Mouse (Mus musculus) monocyte, adult 5-6 weeks (primary cell): ENCODE measurements around the gene Ifi213. TPM values are rescaled to one million over a fixed set of nuclear protein-coding genes. Genes with fewer than 3 reads are reported as not detected.
"Not testable (repeated sequence)": the region's sequence is repeated elsewhere in the genome, so short reads cannot be mapped to it uniquely, and the experiment has no call there.

ENCODE experiments used
- ATAC-seq: fragments of 153-309, 156-312 bp; replicated peaks from 2 replicates; pipeline ENCODE4 v1.8.0; 2017; ENCODE audit warnings: mild to moderate bottlenecking; ENCODE audit not compliant: low TSS enrichment, insufficient number of reproducible peaks, severe bottlenecking, poor library complexity, low FRiP score
- total RNA-seq: library from RNA; stranded (forward); fragments of 200-1000, 200-491, 200-594 nt; gene quantifications from 3 replicates; pipeline ENCODE4 v1.2.3, GENCODE M21; 2017

Ifi213 gene
- 33.0 to 48.3 TPM (median 33.3 TPM) in 3 replicates for total RNA-seq

DNA sequence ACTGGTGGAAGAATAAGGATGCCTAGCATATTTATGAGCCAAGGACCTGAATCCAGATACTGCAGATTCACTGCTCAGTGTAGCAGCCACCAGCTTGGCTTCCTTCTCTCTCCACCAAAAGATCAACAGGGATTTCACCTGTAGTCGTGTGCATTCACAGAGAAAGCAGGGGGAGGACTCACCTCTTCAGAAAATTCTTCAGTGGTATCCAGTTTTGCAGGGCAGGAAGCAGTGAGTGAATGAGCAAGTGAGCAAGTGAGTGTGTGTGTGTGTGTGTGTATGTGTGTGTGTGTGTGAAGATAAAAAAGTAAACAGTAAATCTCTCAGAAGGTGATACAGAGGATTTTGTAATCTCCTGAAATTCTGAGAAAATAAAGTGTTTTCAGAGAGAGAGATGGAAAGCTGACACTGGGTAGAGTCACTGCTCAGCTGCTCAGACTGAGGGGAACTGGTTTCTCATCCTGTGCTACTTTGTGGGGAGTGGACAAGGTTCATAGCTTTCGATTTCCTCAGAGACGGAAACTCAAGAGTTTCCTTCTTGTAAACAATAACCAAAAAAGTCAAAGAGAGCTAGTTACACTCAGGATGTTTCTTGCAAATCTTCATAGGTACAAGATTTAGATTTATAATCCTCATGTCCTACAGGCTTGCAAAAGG lies at the start of gene Ifi213:
TSS of gene Ifi213 (minus strand) at position 437 of the 657 bp plus-strand sequence.
- ATAC-seq: not testable (repeated sequence)

DNA sequence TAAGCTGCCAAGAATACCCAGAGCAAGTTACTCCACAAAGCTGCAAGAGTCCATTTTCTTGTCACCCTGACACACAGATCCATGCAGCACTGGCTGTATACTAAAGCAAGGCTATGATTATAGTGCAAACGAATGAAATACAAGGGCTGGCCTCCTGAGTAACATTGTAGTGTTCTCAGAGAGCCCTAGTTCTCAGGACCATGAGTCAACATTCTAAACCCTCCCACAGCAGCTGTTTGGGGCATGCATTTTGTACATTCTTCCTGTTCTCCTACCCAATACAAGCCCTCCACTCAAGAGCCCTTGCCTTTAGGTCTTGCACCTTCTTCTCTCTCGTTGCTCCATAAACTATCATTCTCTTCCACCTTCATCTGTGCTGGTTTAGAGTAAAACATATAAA lies 46.3 kb upstream of the Ifi213 start:
- ATAC-seq: no peak

DNA sequence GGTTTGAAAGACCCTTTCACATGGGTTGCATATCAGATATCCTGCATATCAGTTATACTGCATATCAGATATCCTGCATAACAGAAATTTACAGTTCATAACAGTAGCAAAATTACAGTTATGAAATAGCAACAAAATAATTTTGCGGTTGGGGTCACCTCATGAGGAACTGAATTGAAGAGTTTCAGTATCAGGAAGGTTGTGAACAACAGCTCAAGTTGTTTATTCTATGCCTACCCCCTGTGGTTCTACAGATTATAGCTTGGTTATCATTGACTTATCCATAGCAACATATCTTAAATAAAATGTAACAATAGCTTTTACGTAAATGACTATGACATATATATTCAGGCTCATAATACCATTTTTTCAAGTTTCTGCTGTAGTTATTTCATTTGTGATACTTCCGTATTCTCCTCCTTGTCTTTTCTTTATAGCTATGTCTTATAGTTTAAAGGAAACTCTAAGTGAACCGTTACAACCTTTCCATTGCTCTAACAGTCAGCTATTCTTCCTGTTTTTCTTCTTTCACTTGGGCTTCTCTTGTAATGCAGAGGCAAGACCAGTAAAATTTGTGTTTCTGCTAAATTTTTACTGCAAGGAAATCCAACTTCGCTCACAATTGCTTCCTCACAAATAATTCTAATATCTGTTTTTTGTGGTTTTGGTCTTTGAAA lies 35.0 kb upstream of the Ifi213 start:
- ATAC-seq: no peak

DNA sequence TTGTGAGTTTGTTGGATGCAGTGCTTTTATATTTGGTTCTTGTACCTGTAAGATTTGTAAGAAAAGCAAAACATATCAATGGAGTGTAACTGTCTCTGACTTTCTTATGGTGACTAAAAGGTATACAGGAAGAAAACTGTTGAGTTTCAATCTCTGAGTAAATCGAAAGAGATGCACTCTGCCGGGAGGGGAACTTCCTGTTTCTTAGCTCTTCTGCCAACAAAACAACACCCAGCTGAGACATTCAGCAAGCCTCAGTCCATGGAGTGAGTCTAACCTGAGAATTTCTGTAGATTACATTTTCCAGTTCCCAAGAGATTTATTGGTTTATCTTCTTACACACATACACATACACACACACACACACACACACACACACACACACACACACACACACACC lies 31.5 kb upstream of the Ifi213 start, which contains the start of gene Ifi209:
TSS of gene Ifi209 (plus strand) at position 296 of the 400 bp plus-strand sequence.
- peak; percentile 77 for ATAC-seq

DNA sequence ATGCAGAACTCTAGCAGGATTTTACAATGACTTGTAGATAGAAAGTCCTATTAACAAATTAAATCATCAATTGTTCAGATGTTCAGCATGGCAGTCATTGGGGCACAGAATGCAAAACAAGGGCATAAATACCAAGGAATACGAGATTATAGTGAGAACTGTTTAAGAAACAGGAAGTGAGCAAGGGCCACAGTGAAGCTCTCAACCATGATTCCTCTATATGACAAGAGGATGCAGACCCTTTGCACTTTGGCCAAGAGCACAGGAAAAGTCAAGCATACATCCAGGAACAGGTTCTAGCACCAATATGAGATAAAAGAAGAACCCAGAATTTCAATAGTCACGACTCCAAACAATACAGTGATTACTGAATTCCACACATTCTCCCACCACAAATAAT lies 27.6 kb upstream of the Ifi213 start:
- no peak; the same call in 1 of the 2 replicates for ATAC-seq

DNA sequence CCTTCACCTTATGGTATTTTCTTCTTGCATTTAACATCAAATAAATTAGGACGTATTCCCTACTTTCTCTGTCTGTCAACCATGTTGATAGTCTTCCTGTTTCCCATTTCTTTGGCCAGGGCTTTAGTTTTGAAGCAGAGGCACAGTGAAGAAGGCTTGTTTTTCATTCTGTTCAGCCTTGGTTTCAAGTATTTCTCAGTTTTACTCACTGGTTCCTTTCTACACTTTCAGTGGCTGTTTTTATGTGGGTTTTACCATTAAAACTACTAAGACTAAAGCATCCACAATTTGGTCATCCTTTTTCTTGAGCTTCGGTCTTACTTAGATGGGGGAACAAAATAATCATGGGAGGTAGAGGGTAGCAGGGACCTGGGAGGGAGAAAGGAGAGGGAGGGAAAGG lies 25.0 kb upstream of the Ifi213 start:
- ATAC-seq: no peak

DNA sequence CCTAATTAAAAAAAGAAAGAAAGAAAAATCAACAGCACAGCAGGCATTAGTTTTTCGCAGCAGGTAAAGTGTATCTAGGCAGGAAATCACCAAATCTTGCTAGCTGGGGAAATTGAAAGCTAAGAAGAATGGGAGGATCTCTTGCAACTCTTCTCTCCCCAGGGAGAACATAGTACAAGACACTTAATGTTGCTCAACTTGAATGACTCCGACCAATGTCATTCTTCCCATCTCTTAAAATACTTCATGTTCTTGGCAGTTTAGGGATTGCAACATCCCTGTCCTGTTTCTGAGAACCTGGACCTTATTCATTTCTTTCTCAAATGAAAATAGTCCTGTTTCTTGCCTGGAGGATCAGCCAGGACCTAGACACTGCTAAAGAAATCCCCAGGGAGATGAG lies 23.1 kb upstream of the Ifi213 start:
- ATAC-seq: 0 out of 2 replicates have a peak, but pooled peaks have one; percentile 5

DNA sequence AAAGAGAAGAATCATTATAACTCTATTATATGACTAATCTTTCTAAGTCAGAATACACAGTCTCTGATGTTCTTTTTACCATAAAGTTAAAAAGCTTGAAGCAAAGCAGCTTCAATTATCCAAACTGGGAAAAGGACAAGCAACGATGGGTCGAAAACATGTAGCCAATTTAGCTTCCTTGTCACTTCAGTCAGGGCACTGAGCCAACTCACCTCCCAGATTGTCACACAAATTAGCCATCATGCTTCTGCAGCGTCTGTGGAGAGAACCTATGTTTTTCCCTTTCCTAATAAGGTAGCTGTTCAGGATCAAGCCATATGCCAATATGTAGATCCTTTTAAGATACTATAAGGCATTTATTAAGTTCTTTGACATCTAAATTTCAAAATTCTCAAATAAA lies 11.2 kb upstream of the Ifi213 start:
- ATAC-seq: not testable (repeated sequence)

DNA sequence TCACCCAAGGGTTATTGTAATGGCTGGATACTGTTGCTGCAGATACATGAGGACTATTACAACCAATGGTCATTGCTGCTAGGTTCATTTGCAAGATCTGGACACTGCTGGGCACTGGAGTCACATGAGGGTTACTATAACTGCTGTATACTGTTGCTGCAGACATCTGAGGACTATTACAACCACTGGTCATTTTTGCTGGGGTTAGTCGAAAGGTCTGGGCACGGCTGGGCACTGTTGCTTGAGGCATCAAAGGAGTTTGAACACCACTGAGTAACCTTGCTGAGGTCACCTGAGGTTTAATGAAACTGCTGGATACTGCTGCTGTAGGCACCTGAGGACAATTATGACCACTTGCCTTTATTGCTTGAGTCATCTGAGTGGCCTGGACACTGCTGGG lies 9.4 kb downstream of the Ifi213 start:
- ATAC-seq: not testable (repeated sequence)

DNA sequence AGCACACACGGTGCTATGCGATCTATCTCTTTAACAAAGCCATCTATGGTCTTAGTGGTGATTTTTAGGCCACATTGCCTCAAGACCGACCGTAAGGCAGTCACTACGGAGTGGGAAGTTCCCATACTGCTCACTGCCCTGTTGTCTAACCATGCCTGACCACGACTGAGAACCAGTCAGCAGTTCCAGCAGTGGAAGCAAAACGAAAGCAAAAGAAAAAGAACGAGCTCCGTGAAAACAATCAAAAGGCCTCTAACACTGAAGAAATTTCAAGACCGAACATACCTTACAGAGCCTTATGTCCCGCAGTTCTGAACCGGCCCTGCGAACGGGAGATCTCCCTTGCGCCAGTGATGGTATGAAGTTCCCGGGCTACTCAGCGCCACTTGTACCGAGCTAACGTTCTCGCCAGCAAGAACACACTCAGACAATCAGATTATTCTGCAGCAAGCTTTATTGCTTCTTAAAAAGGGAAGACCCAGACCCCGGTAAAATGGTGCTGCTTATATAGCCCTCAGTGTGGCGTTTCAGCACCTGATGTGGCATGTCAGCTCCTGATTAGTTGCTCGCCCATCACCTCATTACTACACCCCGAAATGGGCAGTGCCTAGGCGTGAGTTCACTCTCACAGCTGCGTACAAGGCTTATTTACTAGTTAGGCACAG lies 19.0 kb downstream of the Ifi213 start:
- ATAC-seq: no peak

DNA sequence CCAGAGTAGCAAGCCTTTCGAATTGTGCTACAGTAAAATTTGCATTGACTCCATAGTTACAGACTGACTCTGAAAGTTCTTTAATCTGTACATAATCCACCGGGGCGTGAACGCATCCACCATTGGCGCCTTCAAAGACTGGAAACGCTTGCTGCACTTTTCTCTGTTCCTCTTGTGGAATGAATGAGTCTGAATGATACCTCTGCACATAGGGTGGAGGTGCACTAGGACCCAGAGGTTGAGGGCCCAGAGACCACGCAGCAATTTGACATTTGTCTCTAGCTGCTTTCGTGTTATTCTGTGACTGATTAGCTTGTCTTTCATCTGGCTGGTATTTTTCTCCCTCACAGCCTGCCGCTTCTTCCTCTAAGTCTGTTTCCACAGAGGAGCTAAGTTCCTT lies 20.0 kb downstream of the Ifi213 start:
- ATAC-seq: no peak

DNA sequence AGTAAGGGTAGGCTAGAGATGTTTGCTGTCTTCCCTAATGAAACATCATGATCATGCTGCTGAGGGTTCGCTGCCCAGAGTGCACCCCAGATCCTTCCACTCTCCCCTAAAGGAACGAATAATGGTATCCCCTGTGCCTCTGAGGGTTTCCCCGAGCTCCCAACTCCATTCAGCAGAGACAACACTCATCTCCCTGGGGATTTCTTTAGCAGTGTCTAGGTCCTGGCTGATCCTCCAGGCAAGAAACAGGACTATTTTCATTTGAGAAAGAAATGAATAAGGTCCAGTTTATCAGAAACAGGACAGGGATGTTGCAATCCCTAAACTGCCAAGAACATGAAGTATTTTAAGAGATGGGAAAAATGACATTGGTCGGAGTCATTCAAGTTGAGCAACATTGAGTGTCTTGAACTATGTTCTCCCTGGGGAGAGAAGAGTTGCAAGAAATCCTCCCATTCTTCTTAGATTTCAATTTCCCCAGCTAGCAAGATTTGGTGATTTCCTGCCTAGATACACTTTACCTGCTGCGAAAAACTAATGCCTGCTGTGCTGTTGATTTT lies 48.5 kb downstream of the Ifi213 start:
- ATAC-seq: not testable (repeated sequence)

DNA sequence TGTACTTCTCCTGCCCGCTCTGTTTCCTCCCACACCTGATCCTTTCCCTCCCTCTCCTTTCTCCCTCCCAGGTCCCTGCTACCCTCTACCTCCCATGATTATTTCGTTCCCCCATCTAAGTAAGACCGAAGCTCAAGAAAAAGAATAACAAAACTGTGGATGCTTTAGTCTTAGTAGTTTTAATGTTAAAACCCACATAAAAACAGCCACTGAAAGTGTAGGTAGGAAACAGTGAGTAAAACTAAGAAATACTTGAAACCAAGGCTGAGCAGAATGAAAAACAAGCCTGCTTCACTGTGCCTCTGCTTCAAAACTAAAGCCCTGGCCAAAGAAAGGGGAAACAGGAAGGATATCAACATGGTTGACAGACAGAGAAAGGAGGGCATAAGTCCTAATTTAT lies 50.3 kb downstream of the Ifi213 start:
- ATAC-seq: not testable (repeated sequence)

DNA sequence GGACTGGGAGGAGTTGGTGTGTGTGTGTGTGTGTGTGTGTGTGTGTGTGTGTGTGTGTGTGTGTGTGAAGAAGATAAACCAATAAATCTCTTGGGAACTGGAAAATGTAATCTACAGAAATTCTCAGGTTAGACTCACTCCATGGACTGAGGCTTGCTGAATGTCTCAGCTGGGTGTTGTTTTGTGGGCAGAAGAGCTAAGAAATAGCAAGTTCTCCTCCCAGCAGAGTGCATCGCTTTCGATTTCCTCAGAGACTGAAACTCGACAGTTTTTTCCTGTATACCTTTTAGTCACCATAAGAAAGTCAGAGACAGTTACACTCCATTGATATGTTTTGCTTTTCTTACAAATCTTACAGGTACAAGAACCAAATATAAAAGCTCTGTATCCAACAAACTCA lies 63.3 kb downstream of the Ifi213 start, which contains the start of gene Ifi214:
TSS of gene Ifi214 (minus strand) at position 167 of the 400 bp plus-strand sequence.
- ATAC-seq: not testable (repeated sequence)

DNA sequence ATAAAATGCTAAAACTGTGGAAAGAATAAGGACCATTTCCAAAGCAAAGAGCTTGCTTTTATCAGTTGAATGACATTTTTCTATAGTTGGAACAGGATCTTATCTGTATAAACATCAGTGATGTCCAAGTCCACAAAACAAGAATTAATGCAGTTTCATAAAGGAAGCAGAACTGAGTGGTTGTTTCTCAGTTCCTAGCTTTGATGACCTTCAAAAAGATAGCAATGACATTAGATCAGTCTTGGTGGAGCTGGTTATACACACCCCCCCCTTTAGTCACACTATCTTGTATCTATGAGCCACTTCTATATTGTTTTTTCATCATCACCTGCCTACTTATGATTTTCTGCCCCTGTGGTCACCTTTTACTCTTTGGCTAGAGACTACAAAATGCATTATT lies 77.6 kb downstream of the Ifi213 start:
- ATAC-seq: no peak

Other genes with a start within 250 kb of the Ifi213 start
- 140 to 167 TPM (median 156 TPM) in 3 replicates for gene Aim2, start 248.4 kb downstream of the Ifi213 start, total RNA-seq
- 3.2 to 9.0 TPM (median 6.9 TPM) in 3 replicates for gene Cadm3, start 231.6 kb downstream of the Ifi213 start, total RNA-seq
- 4.2 to 36.2 TPM (median 8.6 TPM) in 3 replicates for gene Ifi206, start 108.2 kb downstream of the Ifi213 start, total RNA-seq
- 8.1 to 25.5 TPM (median 8.2 TPM) in 3 replicates for gene Ifi214, start 63.3 kb downstream of the Ifi213 start, total RNA-seq
- gene Ifi209, start 31.6 kb upstream of the Ifi213 start, total RNA-seq: 126 to 221 TPM (median 147 TPM) in 3 replicates
- 5.0 to 30.4 TPM (median 5.0 TPM) in 3 replicates for gene Ifi208, start 74.4 kb upstream of the Ifi213 start, total RNA-seq
- 27.5 to 53.9 TPM (median 45.4 TPM) in 3 replicates for gene Ifi207, start 142.5 kb upstream of the Ifi213 start, total RNA-seq
- gene Ifi204, start 167.7 kb upstream of the Ifi213 start, total RNA-seq: 160 to 239 TPM (median 218 TPM) in 3 replicates